In genomic region chr7:118242309-118242708, GRCm38 (mm10) we compare ENCODE assay signal across 8 mouse cellular contexts. TPM values are rescaled to one million over a fixed set of nuclear protein-coding genes. Genes with fewer than 3 reads are reported as not detected.
DNase-seq lines count a peak whose midpoint lies in the region; ATAC-seq and TF ChIP-seq lines count a peak whose summit lies in the region.

No protein-coding gene starts in this region.

- no peaks in the 10 kb centered on the region for H3K9me3 ChIP-seq in embryonic facial prominence, embryonic 11.5 days (replicated peaks; ENCODE audit: control insufficient read depth, low read length)
- H3K9me3 ChIP-seq in intestine, embryonic 14.5 days (ENCODE audit: control insufficient read depth, low read length): no peaks in the 10 kb centered on the region

- H3K4me1 ChIP-seq in embryonic facial prominence, embryonic 11.5 days (ENCODE audit: control insufficient read depth, insufficient read depth, low read length): no peaks in the 10 kb centered on the region
- peaks cover 12% of the 10 kb centered on the region; the same call in 1 of the 2 replicates for H3K4me1 ChIP-seq in intestine, embryonic 14.5 days (replicated peaks; ENCODE audit: control insufficient read depth, insufficient read depth, low read length)

- no peak for TF ChIP-seq CTCF in layer of hippocampus, adult 2 months (conservative IDR thresholded peaks at IDR 0.05)

- WGBS in embryonic facial prominence, embryonic 11.5 days: 26% methylated on average over 6 of the region's 6 CpGs
- 12% methylated on average over 6 of the region's 6 CpGs for WGBS in intestine, embryonic 14.5 days

- H3K27ac ChIP-seq in layer of hippocampus, adult 2 months: no peak overlapping the region; the same call in 1 of the 2 replicates
- no peak overlapping the region for H3K27ac ChIP-seq in embryonic facial prominence, embryonic 11.5 days (replicated peaks; ENCODE audit: low read depth, low read length)
- peak overlapping the region; percentile 96; the same call in 1 of the 2 replicates for H3K27ac ChIP-seq in intestine, embryonic 14.5 days (ENCODE audit: low read depth)

- H3K4me3 ChIP-seq in layer of hippocampus, adult 2 months: peak overlapping the region; percentile 93
- H3K4me3 ChIP-seq in embryonic facial prominence, embryonic 11.5 days (ENCODE audit: low read depth, low read length): peak overlapping the region; percentile 92
- peak overlapping the region; percentile 97 for H3K4me3 ChIP-seq in intestine, embryonic 14.5 days (ENCODE audit: low read depth, low read length)

- no peaks in the 10 kb centered on the region for H3K36me3 ChIP-seq in embryonic facial prominence, embryonic 11.5 days (replicated peaks; ENCODE audit: control insufficient read depth, insufficient read depth, low read depth, low read length)
- H3K36me3 ChIP-seq in intestine, embryonic 14.5 days (ENCODE audit: control insufficient read depth, insufficient read depth, low read length): no peaks in the 10 kb centered on the region

- peak overlapping the region; percentile 96 for H3K9ac ChIP-seq in embryonic facial prominence, embryonic 11.5 days (replicated peaks; ENCODE audit: low read length)
- peak overlapping the region; percentile 93 for H3K9ac ChIP-seq in intestine, embryonic 14.5 days (ENCODE audit: low read length)

- no peaks in the 10 kb centered on the region for H3K27me3 ChIP-seq in embryonic facial prominence, embryonic 11.5 days (ENCODE audit: control insufficient read depth, insufficient read depth, low read length)
- no peaks in the 10 kb centered on the region for H3K27me3 ChIP-seq in intestine, embryonic 14.5 days (replicated peaks; ENCODE audit: control insufficient read depth, insufficient read depth, low read length)

- no peak for ATAC-seq in embryonic facial prominence, embryonic 11.5 days (replicated peaks; ENCODE audit: insufficient number of reproducible peaks, low FRiP score, low TSS enrichment, low read depth)
- ATAC-seq in intestine, embryonic 14.5 days (replicated peaks; ENCODE audit: low FRiP score, low TSS enrichment, low read depth): no peak

- no peak for DNase-seq in layer of hippocampus, adult 2 months (ENCODE audit: low spot score in 2 of 2)
- no peak for DNase-seq in layer of hippocampus, postnatal 10 days (ENCODE audit: low spot score in 2 of 2)
- no peak for DNase-seq in embryonic facial prominence, embryonic 11.5 days (ENCODE audit: low spot score)
- no peak for DNase-seq in intestine, embryonic 14.5 days (ENCODE audit: low spot score)
- DNase-seq in naive thymus-derived CD4-positive, alpha-beta T cell, adult 2 months (ENCODE audit: low read depth): peak; percentile 44
- no peak for DNase-seq in adrenal gland, postnatal 4 days (ENCODE audit: low spot score in 2 of 2)
- no peak for DNase-seq in ovary, adult 18-20 months (ENCODE audit: low spot score)
- DNase-seq in T-cell, adult 2 months (ENCODE audit: low spot score): no peak

- peak overlapping the region; percentile 45 for H3K4me2 ChIP-seq in embryonic facial prominence, embryonic 11.5 days (ENCODE audit: low read depth, low read length)
- peak overlapping the region; percentile 62 for H3K4me2 ChIP-seq in intestine, embryonic 14.5 days (ENCODE audit: low read length)

RNA-seq across cellular contexts. Expression of gene Smg1, which starts 1.2 kb away (rescaled TPM):
- 10 to 100 TPM; 81.6 to 91.1 TPM for total RNA-seq in layer of hippocampus, adult 2 months (2021)
- 10 to 100 TPM; 66.7 to 76.8 TPM for total RNA-seq in layer of hippocampus, postnatal 10 days (2021)
- 17.6 and 18.7 TPM in 2 replicates for polyA plus RNA-seq in embryonic facial prominence, embryonic 11.5 days (2014; fragmentation: Nextera tagmentation; extraction: Ambion mirVana)
- 24.2 and 26.4 TPM in 2 replicates for polyA plus RNA-seq in intestine, embryonic 14.5 days (2014; fragmentation: Nextera tagmentation; extraction: Ambion mirVana)
- total RNA-seq in adrenal gland, postnatal 4 days (2021): 10 to 100 TPM; 52.0 to 60.0 TPM
